9 mouse cellular contexts compared by ENCODE assay signal in the genomic region with DNA sequence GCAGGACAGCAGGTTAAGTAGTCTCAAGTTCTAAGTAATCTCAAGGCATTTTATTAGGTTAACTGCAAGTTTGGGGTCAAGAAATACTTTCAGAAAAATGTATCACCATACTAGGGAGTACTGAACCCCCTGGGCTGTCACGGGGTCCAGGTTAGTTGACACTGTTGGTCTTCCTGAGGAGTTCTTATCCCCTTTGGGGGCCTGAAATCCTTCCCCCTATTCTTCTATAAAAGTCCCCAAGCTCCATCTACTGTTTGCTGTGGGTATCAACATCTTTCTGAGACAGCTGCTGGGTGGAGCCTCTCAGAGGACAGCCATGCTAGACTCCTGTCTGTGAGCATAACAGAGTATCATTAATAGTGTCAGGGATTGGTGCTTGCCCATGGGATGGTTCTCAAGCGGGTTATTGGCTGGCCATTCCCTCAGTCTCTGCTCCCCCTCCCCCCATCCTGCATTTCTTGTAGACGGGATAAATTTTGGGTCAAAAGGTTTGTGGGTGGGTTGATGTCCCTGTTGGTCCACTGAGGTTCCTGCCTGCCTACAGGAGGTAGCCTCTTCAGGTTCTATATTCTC.
A peak's percentile ranks its signal among the peaks of the same experiment; 100 is the strongest.
DNase-seq lines count a peak whose midpoint lies in the region; ATAC-seq lines count a peak whose summit lies in the region.
"Had no signal": no experiment of that assay in that cellular context is flagged by ENCODE, and none has a peak within 500 bp of the region (broad histone marks: within the 10 kb centered on the region; RNA-seq: fewer than 3 reads in every experiment).

No protein-coding gene starts in this region.

- DNase-seq in adrenal gland, postnatal 10 days, result peak; percentile 33
- DNase-seq in adrenal gland, adult 18-20 months (ENCODE audit: low spot score in 2 of 2), result no peak
- DNase-seq in layer of hippocampus, adult 18-20 months (ENCODE audit: low spot score in 2 of 2), result peak; percentile 15 to 44
- no peak for DNase-seq in layer of hippocampus, postnatal 25 days (ENCODE audit: extremely low spot score in 1 of 2, low spot score in 1 of 2)
- peak; percentile 24 for DNase-seq in c-Kit-positive CD71-positive TER-119-positive erythroid progenitor cells, embryonic 14.5 days (ENCODE audit: low spot score)
- peak; percentile 7 to 22 for DNase-seq in thymus, postnatal 10 days (ENCODE audit: low spot score in 2 of 2)
- no peak for DNase-seq in cerebellum, postnatal 36 days

- H3K36me3 ChIP-seq in liver, embryonic 12.5 days, result no peaks in the 10 kb centered on the region; the same call in 1 of the 2 replicates

- no peak overlapping the region for H3K4me3 ChIP-seq in liver, embryonic 12.5 days
- H3K4me3 ChIP-seq: megakaryocyte, embryonic 14.5 days had no signal

- H3K9ac ChIP-seq in liver, embryonic 12.5 days, result no peak overlapping the region

- H3K4me1 ChIP-seq in liver, embryonic 12.5 days, result peaks cover 30% of the 10 kb centered on the region

- no peaks in the 10 kb centered on the region for H3K9me3 ChIP-seq in liver, embryonic 12.5 days (replicated peaks)
- H3K9me3 ChIP-seq: megakaryocyte, embryonic 14.5 days had no signal

- H3K4me2 ChIP-seq in liver, embryonic 12.5 days, result no peak overlapping the region

- no peak for ATAC-seq in liver, embryonic 12.5 days

- H3K27ac ChIP-seq in liver, embryonic 12.5 days, result peak overlapping the region; percentile 23; the same call in 1 of the 2 replicates

- no peaks in the 10 kb centered on the region for H3K27me3 ChIP-seq in liver, embryonic 12.5 days (replicated peaks)
- H3K27me3 ChIP-seq: megakaryocyte, embryonic 14.5 days had no signal

- 53% methylated on average over 3 of the region's 3 CpGs for WGBS in liver, embryonic 12.5 days (ENCODE audit: insufficient replicate concordance)

Comparison
In these comparisons a context has a peak if more than half of its experiments do, and no peak if none do; other contexts are left out.
1. DNase-seq: peak in adrenal gland, postnatal 10 days (single experiment), layer of hippocampus, adult 18-20 months (2 of 2), c-Kit-positive CD71-positive TER-119-positive erythroid progenitor cells, embryonic 14.5 days (single experiment) and thymus, postnatal 10 days (2 of 2); none in adrenal gland, adult 18-20 months (0 of 2), layer of hippocampus, postnatal 25 days (0 of 2) and cerebellum, postnatal 36 days (0 of 2).